Mouse (Mus musculus) naive thymus-derived CD4-positive, alpha-beta T cell, adult 2 months (primary cell): Measurements from ENCODE around the gene Palld.

Experiments
- DNase-seq: peaks from one replicate; pipeline ENCODE4 v3.0.0-alpha.2; 2011; ENCODE audit warnings: low read depth

Gene Palld

GRCm38 (mm10) chr8:61902521-61902920 lies at the start of gene Palld:
Gene Palld (minus strand): TSS chr8:61902690.
- no peak for DNase-seq

DNA sequence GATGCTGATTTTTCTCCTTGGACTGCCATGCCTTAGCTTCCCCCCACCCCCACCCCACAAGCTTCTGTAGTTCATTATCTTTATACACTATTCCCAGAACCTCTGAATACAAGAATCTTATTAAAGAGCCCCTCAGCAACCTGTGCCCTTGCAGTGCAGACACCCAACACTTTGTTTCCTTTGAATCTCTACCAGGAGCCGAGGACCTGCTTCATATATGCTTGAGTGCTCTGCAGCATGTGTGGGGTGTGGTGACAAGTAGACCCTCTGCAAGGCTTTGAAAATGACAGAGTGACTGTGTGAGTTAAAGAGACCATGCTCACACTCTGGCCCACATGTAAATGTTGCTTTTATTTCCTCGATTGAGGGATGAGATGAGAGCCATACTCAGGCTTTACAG lies 35.1 kb upstream of the Palld start:
- no peak for DNase-seq

GRCm38 (mm10) chr8:61933243-61933642 lies 30.8 kb upstream of the Palld start:
- DNase-seq = no peak

DNA sequence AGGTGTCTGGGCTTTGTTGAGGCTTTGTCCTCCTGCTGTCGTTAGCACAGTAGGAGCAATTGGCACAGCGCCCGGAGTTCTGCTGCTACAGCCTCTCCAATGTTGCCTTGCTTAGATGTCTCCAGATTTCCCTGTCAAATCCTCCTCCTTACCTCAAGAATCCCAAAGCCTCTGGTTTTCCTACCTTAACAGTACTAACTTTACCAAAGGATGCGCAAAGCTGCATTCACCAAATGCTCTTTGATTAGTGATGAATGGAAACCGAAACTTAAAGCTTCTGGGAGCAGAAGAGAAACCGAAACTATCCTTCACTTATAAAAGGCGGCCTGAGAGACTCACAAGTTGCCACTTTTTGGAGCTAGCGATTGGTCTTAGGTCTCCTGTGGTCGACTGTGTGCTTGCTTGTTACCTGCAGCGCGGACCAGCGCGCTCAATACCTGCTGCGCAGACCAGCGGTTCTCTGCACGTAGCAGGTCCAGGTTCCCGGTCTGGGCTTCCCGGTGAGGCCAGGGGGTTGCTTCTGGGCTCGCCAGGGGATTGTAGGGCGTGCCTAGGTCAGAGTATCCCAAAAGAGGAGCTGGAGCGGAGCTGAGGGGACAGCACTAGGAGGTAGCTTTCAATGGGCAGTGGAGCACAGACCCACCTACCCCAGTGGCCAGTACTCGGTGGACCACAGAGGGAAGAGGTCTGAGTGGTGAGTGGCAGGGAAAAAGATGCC lies 25.4 kb upstream of the Palld start, which contains the start of gene Ddx60:
Gene Ddx60 (plus strand): TSS at position 311 of the 718 bp plus-strand sequence.
- DNase-seq = peak; percentile 89

GRCm38 (mm10) chr8:61924518-61924917 lies 22.0 kb upstream of the Palld start:
- no peak for DNase-seq

DNA sequence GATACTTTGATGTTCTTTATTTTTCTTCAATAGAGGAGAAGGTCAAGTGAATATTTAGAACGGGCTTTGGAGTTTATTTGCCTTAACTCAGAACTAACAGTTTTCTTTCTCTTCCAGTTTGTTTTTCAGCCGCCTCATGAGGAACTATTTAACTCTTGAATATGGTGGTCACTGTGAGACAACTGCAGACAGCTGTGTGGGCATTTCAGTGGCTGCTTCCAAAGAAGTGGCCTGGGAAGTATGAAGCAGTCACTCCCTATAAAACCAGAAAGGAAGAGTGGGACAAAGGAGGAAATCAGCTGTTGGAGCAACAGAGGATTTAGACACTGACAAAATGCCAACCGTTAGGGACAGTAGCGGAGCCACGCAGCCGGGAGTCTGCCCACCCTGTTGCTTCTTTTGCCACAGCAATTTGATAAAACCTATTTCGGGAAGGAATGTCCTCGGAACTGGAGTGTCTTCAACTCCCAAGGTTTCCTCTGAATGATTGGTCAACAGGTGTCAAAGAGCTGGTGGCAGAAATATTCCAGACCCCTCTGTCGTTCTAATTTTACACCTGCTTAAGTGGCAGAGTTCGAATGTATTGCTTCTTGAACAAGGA lies 19.1 kb upstream of the Palld start:
- DNase-seq = no peak

- DNase-seq = no peak
These were observed 17.9 kb upstream of the Palld start for GRCm38 (mm10) chr8:61920389-61920788.

GRCm38 (mm10) chr8:61919145-61919788 lies 16.8 kb upstream of the Palld start:
- DNase-seq = no peak

DNA sequence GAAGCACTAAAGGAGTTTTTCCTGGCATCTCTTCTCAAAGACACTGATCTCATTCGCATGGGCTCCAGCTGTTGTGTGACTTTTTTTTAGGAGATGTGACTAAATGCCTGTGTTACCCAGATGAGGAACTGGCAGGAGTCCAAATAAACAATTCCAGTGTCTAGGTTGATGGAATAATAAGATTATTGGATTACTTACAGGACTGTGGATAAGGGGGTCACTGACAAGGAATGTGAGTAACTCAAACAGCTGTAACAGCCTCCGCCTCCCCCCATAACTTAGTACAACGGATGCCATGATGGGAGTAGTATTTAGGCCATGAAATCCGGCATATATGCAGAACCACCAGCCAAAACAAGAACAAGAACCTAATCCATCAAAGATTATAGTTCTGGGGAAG lies 14.8 kb upstream of the Palld start:
- DNase-seq = no peak

DNA sequence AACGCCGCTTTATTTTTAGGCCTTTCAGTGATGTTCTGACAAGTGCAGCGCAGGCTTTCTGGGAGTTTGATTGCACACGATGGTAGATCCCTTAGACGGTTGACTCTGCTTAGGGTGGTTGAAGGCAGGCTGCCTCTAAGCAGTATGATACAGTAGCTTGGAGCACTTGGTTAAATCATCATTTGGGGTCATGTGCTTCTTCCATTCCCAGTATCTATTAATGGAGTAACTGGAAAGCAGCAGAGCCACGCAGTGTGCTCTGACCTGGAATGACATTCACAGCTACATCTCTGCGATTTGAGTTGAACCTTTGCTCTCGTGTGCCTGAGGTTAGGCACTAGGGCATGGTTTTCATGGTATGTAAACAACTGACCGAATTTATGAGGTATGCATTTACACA lies 11.5 kb upstream of the Palld start:
- no peak for DNase-seq

GRCm38 (mm10) chr8:61912817-61913216 lies 10.3 kb upstream of the Palld start:
- DNase-seq = no peak

- no peak for DNase-seq
These were observed 6.8 kb upstream of the Palld start for GRCm38 (mm10) chr8:61909313-61909712.

- DNase-seq = no peak
These were observed 6.1 kb upstream of the Palld start for GRCm38 (mm10) chr8:61908303-61909215.

DNA sequence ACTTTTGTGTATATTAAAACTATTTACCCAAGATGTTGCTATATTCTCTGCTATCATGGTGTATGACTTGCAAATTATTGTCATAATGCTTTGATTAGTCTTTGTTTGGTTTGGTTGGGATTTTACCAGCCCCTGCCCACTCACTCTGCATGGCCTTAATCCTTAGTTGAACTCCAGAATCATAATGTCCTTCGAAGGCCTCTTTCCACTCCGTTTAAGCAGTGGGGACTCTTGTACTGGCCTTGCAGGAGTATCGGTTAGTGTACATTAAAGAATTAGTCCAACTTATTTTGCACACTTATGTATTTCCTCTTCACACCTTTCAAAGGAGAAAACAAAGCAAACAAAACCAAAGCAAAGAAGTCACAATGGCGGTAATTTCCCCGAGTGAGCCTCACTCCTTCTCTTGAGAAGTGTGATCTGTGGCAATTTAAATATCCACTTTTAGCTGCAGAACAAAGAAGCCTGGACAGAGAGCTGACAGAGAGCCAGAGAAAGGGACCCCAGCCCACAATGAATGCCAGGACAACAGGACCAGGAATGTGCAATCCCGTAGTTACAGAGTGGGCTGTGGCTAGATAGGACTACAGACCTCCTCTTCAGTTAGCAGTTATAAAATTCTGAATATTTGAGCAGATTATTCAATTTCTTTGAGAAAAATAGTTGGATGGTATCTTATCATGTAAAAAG lies 1.3 kb downstream of the Palld start:
- no peak for DNase-seq

DNA sequence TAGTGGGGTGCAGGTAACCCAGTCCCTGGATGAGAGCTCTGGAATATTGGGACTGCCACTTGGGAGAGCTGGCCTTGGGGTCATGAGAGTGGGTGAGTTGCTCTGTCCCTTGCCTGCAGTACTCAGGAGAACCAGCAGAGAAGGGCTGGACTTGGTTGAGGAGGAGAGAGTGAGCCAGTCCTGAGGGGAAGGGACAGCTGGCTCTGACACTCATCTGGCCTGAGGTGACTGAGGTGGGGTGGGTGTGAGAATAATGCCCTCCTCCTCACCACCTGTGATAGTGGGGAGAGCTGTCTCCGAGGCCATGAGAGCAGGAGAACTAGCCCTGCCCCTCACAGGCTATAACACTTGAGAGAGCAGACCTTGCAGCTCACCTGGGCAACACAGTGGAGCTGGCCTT lies 5.1 kb downstream of the Palld start:
- DNase-seq = no peak

DNA sequence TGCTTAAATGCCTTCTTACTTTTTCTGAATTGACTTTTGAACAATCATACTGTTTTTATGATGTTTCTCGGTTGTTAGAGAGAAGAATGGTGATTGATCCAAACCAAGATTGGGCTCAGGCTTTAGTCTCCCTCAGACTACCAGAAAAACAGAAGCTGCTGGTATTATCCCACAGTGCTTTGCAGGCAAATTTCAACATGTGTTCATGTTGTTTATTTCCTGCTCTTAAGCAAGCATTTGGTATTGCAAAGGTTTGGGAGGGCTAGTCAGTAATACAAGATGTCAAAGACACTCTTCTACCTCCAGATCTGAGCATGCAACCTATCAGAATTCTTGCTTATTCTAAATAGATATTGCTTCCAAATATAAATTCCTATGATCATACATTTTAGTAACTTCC lies 5.7 kb downstream of the Palld start:
- DNase-seq = no peak

DNA sequence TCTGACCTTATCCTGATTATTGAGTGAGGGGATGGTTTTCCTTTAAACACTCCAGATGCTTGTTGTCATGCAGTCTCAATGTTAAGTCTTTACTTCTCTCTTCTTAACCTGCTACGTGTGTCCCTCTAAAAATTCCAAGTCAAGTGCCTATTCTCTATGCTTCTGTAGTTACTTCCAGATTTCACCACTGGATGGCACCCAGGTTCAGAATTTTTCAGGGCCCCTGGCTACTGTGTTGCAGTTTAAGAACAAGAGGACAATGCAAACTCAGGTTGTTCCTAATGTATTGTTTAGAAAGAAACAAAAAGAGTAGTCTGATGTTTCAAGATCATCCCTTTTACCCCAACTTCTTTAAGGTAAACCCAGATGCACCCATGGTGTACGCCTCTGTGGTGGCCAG lies 8.4 kb downstream of the Palld start:
- peak; percentile 3 for DNase-seq

DNA sequence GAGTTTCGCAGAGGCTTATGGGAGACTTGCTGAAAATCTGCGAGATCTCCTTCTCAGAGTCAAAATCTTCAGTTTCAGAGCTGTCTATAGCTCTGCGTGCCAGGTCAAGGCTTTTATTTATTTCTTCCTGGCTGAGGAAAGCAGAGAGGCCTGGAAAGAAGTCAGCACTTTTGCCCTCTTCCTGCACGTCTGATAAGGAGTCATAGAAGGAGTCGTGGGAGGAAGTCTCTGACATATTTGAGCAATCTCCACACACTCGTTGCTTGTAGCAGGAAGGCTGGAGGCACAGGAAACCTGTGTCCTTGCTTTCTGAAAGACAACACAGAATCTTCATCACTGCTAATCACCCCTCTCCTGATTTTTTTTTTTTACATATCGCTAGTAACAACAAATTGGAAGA lies 24.9 kb downstream of the Palld start:
- no peak for DNase-seq

DNA sequence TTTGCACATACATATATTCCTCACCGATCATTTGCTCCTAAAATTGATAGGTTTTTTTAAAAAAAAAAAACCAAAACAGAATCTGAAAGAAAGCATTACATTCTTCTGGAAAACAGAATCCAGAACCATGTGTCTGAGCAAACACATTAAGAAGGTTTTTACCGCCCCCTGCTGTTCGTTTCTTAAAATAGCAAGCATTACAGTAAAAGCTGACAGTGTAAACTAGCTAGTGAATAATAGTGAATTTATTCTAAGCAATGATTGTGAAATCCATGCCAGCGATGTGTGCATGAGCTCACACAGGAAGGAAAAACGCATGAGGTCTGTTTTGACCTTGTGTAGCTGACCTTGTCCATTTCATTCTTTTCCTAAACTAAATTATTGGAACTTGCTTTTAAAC lies 27.2 kb downstream of the Palld start:
- peak; percentile 56 for DNase-seq

DNA sequence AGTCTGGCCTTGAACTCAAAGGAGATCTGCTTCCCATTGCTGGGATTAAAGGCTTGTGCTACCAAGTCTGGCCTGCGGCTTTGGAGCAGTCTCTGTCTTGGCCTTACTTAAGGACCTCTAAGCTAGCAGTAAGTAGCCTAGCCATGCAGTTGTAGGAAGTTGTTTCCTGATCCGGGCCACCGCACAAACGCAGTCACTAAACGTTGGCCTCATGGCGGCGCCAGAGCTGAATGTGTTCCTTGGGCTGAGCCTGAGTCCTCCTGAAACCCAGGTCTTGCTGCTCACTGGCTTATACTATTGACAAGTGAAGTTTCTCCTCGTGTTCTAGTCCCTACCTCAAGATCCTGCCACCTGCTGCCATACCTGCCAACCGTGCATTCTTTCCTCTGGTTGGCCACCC lies 28.5 kb downstream of the Palld start:
- DNase-seq = no peak

DNA sequence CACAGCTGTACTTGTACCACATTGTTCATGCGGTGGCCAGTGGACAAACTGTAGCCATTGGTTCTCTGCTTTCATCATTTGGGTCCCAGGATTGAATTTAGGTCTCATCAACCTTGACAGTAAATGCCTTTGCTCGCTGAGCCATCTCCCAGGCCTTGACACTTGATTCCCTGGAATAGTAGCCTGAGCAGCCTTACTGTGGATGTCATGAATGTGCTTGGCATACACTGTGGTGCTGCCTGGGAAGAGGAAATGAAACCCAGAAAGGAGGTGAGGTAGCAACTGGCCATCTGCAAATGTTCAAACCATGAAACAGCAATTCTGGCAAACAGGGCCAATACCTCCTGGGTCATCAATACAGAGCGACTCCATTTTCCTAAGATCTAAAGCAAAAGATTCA lies 34.0 kb downstream of the Palld start:
- no peak for DNase-seq

GRCm38 (mm10) chr8:61866920-61867319 lies 35.6 kb downstream of the Palld start:
- no peak for DNase-seq
